Mouse (Mus musculus) bone marrow, adult 2 months (tissue): ENCODE data around the gene Zfp644. TPM values are rescaled to one million over a fixed set of nuclear protein-coding genes. Genes with fewer than 3 reads are reported as not detected.

Source experiments
- H3K27ac ChIP-seq: fragments of 200-500 bp; 2 replicates; pipeline ENCODE4 v1.5.1; 2012; ENCODE audit warnings: low read depth, mild to moderate bottlenecking, control low read depth, inconsistent platforms, low read length; ENCODE audit not compliant: control insufficient read depth, poor library complexity, insufficient read depth
- H3K4me1 ChIP-seq: fragments of 200-500 bp; 2 replicates; pipeline ENCODE4 v1.6.1; 2011; ENCODE audit warnings: low read length; ENCODE audit not compliant: control insufficient read depth, insufficient read depth
- H3K4me3 ChIP-seq: fragments of 200-500 bp; replicated peaks from 2 replicates; pipeline ENCODE3; 2011; ENCODE audit warnings: mild to moderate bottlenecking, low read depth, low read length, control low read depth; ENCODE audit not compliant: control insufficient read depth
- CTCF ChIP-seq: fragments of 200-500 bp; IDR thresholded peaks from 2 replicates; pipeline ENCODE4 v1.5.1; 2011; ENCODE audit warnings: low read length, control low read depth; ENCODE audit not compliant: control insufficient read depth, insufficient read depth
- POLR2A ChIP-seq: fragments of 200-500 bp; IDR thresholded peaks from 2 replicates; pipeline ENCODE4 v1.6.1; 2011; ENCODE audit warnings: low read depth, mild to moderate bottlenecking, control low read depth, low read length, borderline replicate concordance; ENCODE audit not compliant: control insufficient read depth
- WGBS: fragments of 180-500 bp; shearing (Covaris S2); methylation state at CpG from one replicate; pipeline ENCODE4 v1.1.7; 2018; 5-methylcytosine and 5-hydroxymethylcytosine counted together
- polyA plus RNA-seq: library from polyadenylated mRNA; stranded (reverse); fragments of >200 nt; gene quantifications from 2 replicates; pipeline ENCODE4 v1.2.4, GENCODE M21; 2011; ENCODE audit warnings: low replicate concordance; ENCODE audit not compliant: missing spikeins, insufficient read depth, insufficient read length

The Zfp644 gene
- polyA plus RNA-seq, 1 experiment = 29.5 TPM

GRCm38 (mm10) chr5:106709388-106710084 is 12.4 kb upstream of the Zfp644 start:
- no peak for TF ChIP-seq POLR2A
- TF ChIP-seq CTCF = no peak
- H3K4me1 ChIP-seq = peaks cover 3% of the 10 kb centered on the region
- WGBS = 27% methylated on average over 11 of the region's 11 CpGs
- peak overlapping the region; percentile 44 for H3K27ac ChIP-seq
- no peak overlapping the region for H3K4me3 ChIP-seq

DNA sequence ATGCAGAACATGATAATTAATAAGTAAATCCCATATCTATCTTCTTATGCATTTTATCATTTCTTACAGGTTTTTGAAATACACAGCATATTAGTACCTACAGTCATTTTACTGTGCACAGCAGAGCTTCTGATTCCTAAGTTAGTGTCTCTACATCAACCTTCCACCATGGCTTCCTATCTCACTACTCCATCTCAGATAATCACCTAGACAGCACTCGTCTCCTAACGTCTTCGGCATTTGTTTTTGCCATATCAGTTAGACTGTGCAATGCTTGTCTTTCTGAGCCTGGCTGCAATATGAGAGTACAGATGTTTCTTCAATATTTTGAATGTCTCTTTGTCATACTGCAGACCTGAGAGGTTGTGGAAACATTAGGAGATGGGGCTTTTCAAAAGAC is 9.3 kb upstream of the Zfp644 start:
- no peak for TF ChIP-seq POLR2A
- no peak for TF ChIP-seq CTCF
- WGBS = 87% methylated on average over 3 of the region's 3 CpGs
- Histone ChIP-seq H3K4me3 (no peak overlapping the region), H3K27ac (no peak overlapping the region), H3K4me1 (peaks cover 6% of the 10 kb centered on the region)

- Histone ChIP-seq H3K27ac (peak overlapping the region; percentile 56; the same call in 1 of the 2 replicates), H3K4me3 (no peak overlapping the region), H3K4me1 (peaks cover 6% of the 10 kb centered on the region)
- WGBS = 57% methylated on average over 5 of the region's 5 CpGs
- TF ChIP-seq POLR2A = no peak
- TF ChIP-seq CTCF = no peak
Measured at GRCm38 (mm10) chr5:106705162-106705561, 8.1 kb upstream of the Zfp644 start.

GRCm38 (mm10) chr5:106695681-106696395 is 1.2 kb downstream of the Zfp644 start:
- under 1% methylated on average over 63 of the region's 63 CpGs for WGBS

DNA sequence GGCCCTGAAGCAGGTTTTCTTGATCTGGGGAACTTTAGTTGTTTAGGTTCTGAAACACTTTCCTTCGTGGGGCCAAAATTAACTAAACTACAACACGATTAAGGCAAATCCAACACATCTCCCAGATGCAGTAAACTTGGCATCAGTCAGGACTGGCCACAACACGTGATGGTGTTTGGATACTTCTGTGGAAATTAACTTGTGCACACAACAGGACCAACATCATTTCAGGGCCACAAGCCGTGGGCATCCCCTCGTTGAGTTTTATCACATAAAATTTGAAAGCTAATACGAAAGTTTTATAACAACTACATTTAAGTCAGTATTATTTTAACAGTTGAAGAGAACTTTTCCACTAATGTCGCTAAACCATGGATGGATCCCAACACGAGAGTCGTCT is 1.9 kb downstream of the Zfp644 start:
- no peak for TF ChIP-seq CTCF
- TF ChIP-seq POLR2A = no peak
- H3K4me1 ChIP-seq = no peaks in the 10 kb centered on the region; the same call in 1 of the 2 replicates
- WGBS = 32% methylated on average over 9 of the region's 9 CpGs
- peak overlapping the region; percentile 91 for H3K4me3 ChIP-seq
- no peak overlapping the region for H3K27ac ChIP-seq

More at GRCm38 (mm10) chr5:106695681-106696395, 1.2 kb downstream of the Zfp644 start:
- TF ChIP-seq CTCF (no peak), POLR2A (peak; percentile 21; the same call in 1 of the 2 replicates)
- peak overlapping the region; percentile 94 for H3K27ac ChIP-seq
- no peaks in the 10 kb centered on the region; the same call in 1 of the 2 replicates for H3K4me1 ChIP-seq
- peak overlapping the region; percentile 91 for H3K4me3 ChIP-seq

DNA sequence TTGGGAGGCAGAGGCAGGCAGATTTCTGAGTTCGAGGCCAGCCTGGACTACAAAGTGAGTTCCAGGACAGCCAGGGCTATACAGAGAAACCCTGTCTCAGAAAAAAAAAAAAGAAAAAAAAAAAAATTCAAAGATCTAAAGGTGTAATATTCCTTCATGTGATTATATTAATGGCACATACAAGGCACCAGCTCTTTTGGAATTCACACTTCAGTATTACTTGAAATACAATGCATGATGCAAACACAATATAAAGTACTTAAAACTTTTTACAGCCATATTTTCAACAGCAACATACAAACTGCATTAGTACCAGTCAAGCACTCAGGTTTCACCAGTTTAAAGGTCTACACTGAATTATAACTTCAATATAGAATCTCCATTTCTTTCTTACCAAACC is 2.4 kb downstream of the Zfp644 start:
- Histone ChIP-seq H3K4me1 (no peaks in the 10 kb centered on the region; the same call in 1 of the 2 replicates), H3K4me3 (no peak overlapping the region)
- WGBS = 85% methylated on average over 1 of the region's 1 CpGs

GRCm38 (mm10) chr5:106693034-106693433 is 4.1 kb downstream of the Zfp644 start:
- TF ChIP-seq CTCF = no peak
- no peak for TF ChIP-seq POLR2A
- Histone ChIP-seq H3K4me3 (no peak overlapping the region), H3K27ac (no peak overlapping the region), H3K4me1 (no peaks in the 10 kb centered on the region; the same call in 1 of the 2 replicates)
- WGBS = 76% methylated on average over 4 of the region's 4 CpGs

More for the DNA sequence above, 2.4 kb downstream of the Zfp644 start:
- H3K27ac ChIP-seq = no peak overlapping the region
- TF ChIP-seq POLR2A (no peak), CTCF (no peak)
